Mouse (Mus musculus): ENCODE measurements at regions not wholly inside any gene's neighbourhood (a gene's known extent, or its start where the extent isn't known, plus 50 kb on each side); places are given as distances from the start of the nearest gene placed in this dataset.

DNA sequence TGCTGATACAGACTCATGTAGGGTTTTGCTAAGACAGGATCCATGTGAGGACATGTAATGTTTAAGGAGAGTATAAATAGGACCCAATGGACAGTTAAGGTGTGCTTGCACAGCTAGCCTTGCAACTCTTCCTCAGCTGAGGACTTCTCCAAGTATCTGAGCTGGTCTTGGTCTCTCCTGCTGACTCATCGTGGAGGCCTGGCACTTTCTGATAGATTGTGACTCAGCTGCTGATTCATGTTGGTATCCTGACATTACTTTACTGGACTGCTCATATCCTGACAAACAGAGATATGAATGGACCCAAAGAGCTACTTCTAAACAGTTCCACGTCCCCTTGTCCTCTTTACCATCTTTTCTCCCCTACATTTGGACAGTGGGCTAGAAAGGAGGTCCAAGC is 838.5 kb upstream of the Gm38303 start:
- H3ac ChIP-seq (ENCODE audit: control insufficient read depth, insufficient read length): no peak overlapping the region
- no peaks in the 10 kb centered on the region for H3K79me2 ChIP-seq (ENCODE audit: control insufficient read depth, insufficient read depth)
- no peaks in the 10 kb centered on the region for H3K27me3 ChIP-seq (ENCODE audit: control insufficient read depth, insufficient read depth, insufficient read length)
- TF ChIP-seq SRF (IDR thresholded peaks at IDR 0.05; ENCODE audit: control insufficient read depth, insufficient read length, low read depth) (no peak), MAX (IDR thresholded peaks at IDR 0.05; ENCODE audit: low read depth) (no peak), MYOD1 (IDR thresholded peaks at IDR 0.05; ENCODE audit: control insufficient read depth in 1 of 3, insufficient read length in 2 of 3, low read depth in 2 of 3) (no peak), POLR2AphosphoS2 (IDR thresholded peaks at IDR 0.05; ENCODE audit: insufficient read length, low read depth) (no peak), TCF3 (IDR thresholded peaks at IDR 0.05; ENCODE audit: insufficient read length, low read depth) (no peak), POLR2A (IDR thresholded peaks at IDR 0.05; ENCODE audit: insufficient read length, low read depth) (no peak), TCF12 (IDR thresholded peaks at IDR 0.05; ENCODE audit: insufficient read depth, poor library complexity, severe bottlenecking) (no peak)
- H3K4me3 ChIP-seq: no peak overlapping the region
- no peaks in the 10 kb centered on the region for H3K36me3 ChIP-seq (ENCODE audit: control insufficient read depth, insufficient read depth)
- H3K4me2 ChIP-seq (ENCODE audit: low read depth): no peak overlapping the region

DNA sequence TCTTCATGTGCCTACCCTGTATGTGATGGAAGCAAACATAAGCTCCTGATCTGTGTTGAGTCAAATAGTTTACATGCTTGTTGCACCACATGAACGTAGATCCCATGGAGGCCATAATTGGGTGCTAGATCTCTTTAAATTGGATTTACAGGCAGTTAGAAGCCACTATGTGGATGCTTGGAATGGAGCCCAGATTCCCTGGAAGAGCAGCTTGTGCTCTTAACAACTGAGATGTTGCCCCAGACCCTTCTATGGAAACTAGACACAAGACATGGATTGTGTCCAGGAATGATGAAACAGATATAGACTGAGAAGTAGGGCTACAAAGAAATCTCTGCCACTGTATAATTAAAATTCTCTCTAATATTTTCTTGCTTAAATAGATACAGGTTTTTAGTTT is 819.9 kb upstream of the Gm38303 start:
- no peaks in the 10 kb centered on the region for H3K27me3 ChIP-seq (ENCODE audit: control insufficient read depth, insufficient read depth, insufficient read length)
- no peak overlapping the region for H3K4me3 ChIP-seq
- no peak overlapping the region for H3K4me2 ChIP-seq (ENCODE audit: low read depth)
- TF ChIP-seq MYOD1 (IDR thresholded peaks at IDR 0.05; ENCODE audit: control insufficient read depth in 1 of 3, insufficient read length in 2 of 3, low read depth in 2 of 3) (no peak), CEBPB (IDR thresholded peaks at IDR 0.05; ENCODE audit: insufficient read depth, poor library complexity, severe bottlenecking) (no peak)
- no peaks in the 10 kb centered on the region for H3K36me3 ChIP-seq (ENCODE audit: control insufficient read depth, insufficient read depth)
- no peaks in the 10 kb centered on the region for H3K79me2 ChIP-seq (ENCODE audit: control insufficient read depth, insufficient read depth)
- no peak overlapping the region for H3ac ChIP-seq (ENCODE audit: control insufficient read depth, insufficient read length)

All from myocyte (in vitro differentiated cells).